Comparison of ENCODE assay signal across 8 mouse cellular contexts in genomic region chr2:71852161-71852560, GRCm38 (mm10). TPM values are rescaled to one million over a fixed set of nuclear protein-coding genes. Genes with fewer than 3 reads are reported as not detected.
A peak's percentile ranks its signal among the peaks of the same experiment; 100 is the strongest.
DNase-seq lines count a peak whose midpoint lies in the region; ATAC-seq and TF ChIP-seq lines count a peak whose summit lies in the region.
"Not testable (repeated sequence)": the region's sequence is repeated elsewhere in the genome, so short reads cannot be mapped to it uniquely, and the experiment has no call there.

No protein-coding gene starts in this region.

- H3K4me3 ChIP-seq in intestine, postnatal 0 days (ENCODE audit: low read depth, low read length), result not testable (repeated sequence)

- WGBS in intestine, postnatal 0 days, result 6% methylated on average over 6 of the region's 8 CpGs

- not testable (repeated sequence) for H3K27ac ChIP-seq in intestine, postnatal 0 days (ENCODE audit: low read depth, low read length)

- not testable (repeated sequence) for H3K4me1 ChIP-seq in intestine, postnatal 0 days (replicated peaks; ENCODE audit: control insufficient read depth, insufficient read depth, low read length)

- peak; percentile 15 for DNase-seq in NIH3T3 (ENCODE audit: low read depth)
- DNase-seq in cerebellum, postnatal 25 days, result peak; percentile 74 to 79
- peak; percentile 44 for DNase-seq in gastrocnemius, postnatal 10 days
- DNase-seq in left cerebral cortex, postnatal 10 days (ENCODE audit: extremely low spot score in 1 of 2, low spot score in 2 of 2), result peak; percentile 20 to 41
- peak; percentile 29 to 41 for DNase-seq in right cerebral cortex, postnatal 36 days (ENCODE audit: low spot score in 2 of 2)
- peak; percentile 12 to 33 for DNase-seq in urinary bladder, adult 18-20 months (ENCODE audit: low spot score in 2 of 2)

- intact Hi-C loops in left cerebral cortex, postnatal 10 days (cut with DNase I), result loop anchor here (10.0 kb wide), 1 partner anchor 103 kb away; no protein-coding TSS in a partner anchor

- H3K4me2 ChIP-seq in intestine, postnatal 0 days (replicated peaks; ENCODE audit: low read depth), result not testable (repeated sequence)

- H3K27me3 ChIP-seq in intestine, postnatal 0 days (replicated peaks; ENCODE audit: control insufficient read depth, insufficient read depth, low read length), result not testable (repeated sequence)

- not testable (repeated sequence) for H3K9ac ChIP-seq in intestine, postnatal 0 days (ENCODE audit: low read depth, low read length)

- ATAC-seq in intestine, postnatal 0 days, result not testable (repeated sequence)
- ATAC-seq in megakaryocyte-erythroid progenitor cell, adult 5-6 weeks (replicated peaks; ENCODE audit: low FRiP score, low TSS enrichment, poor library complexity, severe bottlenecking), result peak; percentile 65; the same call in 1 of the 2 replicates

- not testable (repeated sequence) for H3K9me3 ChIP-seq in intestine, postnatal 0 days (ENCODE audit: control insufficient read depth)

- H3K36me3 ChIP-seq in intestine, postnatal 0 days (ENCODE audit: control insufficient read depth, insufficient read depth), result peaks cover 38% of the 10 kb centered on the region

- peak; percentile 60 for TF ChIP-seq CTCF in intestine, postnatal 0 days (IDR thresholded peaks at IDR 0.05; ENCODE audit: low read depth)

RNA-seq across cellular contexts. Expression of gene Pdk1, which starts 20.9 kb away (rescaled TPM):
- 10 to 100 TPM; 52.8 to 54.8 TPM for total RNA-seq in gastrocnemius, postnatal 10 days (2021)
- polyA plus RNA-seq in intestine, postnatal 0 days (2015; fragmentation: Nextera tagmentation; extraction: Ambion mirVana), result 14.3 and 16.4 TPM in 2 replicates
- 10 to 100 TPM; 31.8 to 34.8 TPM for total RNA-seq in left cerebral cortex, postnatal 10 days (2021)
- 27.9 and 38.7 TPM in 2 replicates for total RNA-seq in megakaryocyte-erythroid progenitor cell, adult 5-6 weeks (2014; fragmentation: Nextera tagmentation)
- total RNA-seq in megakaryocyte-erythroid progenitor cell, adult 5-6 weeks (2017), result 61.9 and 66.8 TPM in 2 replicates

Comparison
In these comparisons a context has a peak if more than half of its experiments do, and no peak if none do; other contexts are left out.
1. DNase-seq: peak in every context shown above with its lines; median percentile 76 in cerebellum, postnatal 25 days; 44 in gastrocnemius, postnatal 10 days; 35 in right cerebral cortex, postnatal 36 days; 30 in left cerebral cortex, postnatal 10 days; 22 in urinary bladder, adult 18-20 months; 15 in NIH3T3.